9 mouse cellular contexts compared by ENCODE assay signal in the genomic region with DNA sequence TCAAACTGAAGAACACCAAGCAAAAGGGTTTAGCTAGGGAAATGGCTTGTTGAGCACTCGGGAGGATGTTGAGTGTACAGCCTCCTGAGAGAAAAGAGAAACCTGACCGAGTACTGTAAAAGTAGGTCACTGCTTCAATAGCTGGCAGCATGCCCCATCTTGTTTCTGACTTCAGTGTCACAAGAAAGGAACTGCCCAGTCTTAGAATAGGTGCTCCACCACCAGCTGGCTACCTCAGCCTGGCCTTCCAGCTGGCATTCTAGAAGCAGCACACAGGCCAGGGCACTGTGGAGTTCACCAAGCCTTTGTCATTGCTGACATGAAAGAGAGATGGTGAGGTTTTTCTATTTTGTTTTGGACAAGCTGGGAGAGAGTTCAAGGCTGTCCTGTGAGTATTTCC.
DNase-seq lines count a peak whose midpoint lies in the region; ATAC-seq and TF ChIP-seq lines count a peak whose summit lies in the region.
"Had no signal": no experiment of that assay in that cellular context is flagged by ENCODE, and none has a peak within 500 bp of the region (broad histone marks: within the 10 kb centered on the region; RNA-seq: fewer than 3 reads in every experiment).

No protein-coding gene starts in this region.

- peaks cover 3% of the 10 kb centered on the region; the same call in 1 of the 2 replicates for H3K4me1 ChIP-seq in forebrain, embryonic 16.5 days (replicated peaks; ENCODE audit: control insufficient read depth, insufficient read depth, low read length)
- no peaks in the 10 kb centered on the region for H3K4me1 ChIP-seq in forebrain, embryonic 10.5 days
- H3K4me1 ChIP-seq in heart, postnatal 0 days (ENCODE audit: control insufficient read depth, insufficient read depth), result peaks cover 6% of the 10 kb centered on the region

- no peak overlapping the region for H3K4me3 ChIP-seq in forebrain, embryonic 16.5 days (replicated peaks; ENCODE audit: low read length)
- H3K4me3 ChIP-seq in forebrain, embryonic 10.5 days, result no peak overlapping the region
- no peak overlapping the region for H3K4me3 ChIP-seq in heart, postnatal 0 days (ENCODE audit: low read depth, low read length)

- no peak overlapping the region for H3K9ac ChIP-seq in forebrain, embryonic 16.5 days (replicated peaks; ENCODE audit: low read depth, low read length)
- no peak overlapping the region for H3K9ac ChIP-seq in heart, postnatal 0 days (replicated peaks; ENCODE audit: low read depth, low read length)
- H3K9ac ChIP-seq: lung, embryonic 14.5 days had no signal

- TF ChIP-seq CTCF in heart, postnatal 0 days (IDR thresholded peaks at IDR 0.05; ENCODE audit: low read depth), result no peak

- no peak for DNase-seq in forebrain, embryonic 10.5 days (ENCODE audit: extremely low spot score, low spot score)
- DNase-seq in urinary bladder, postnatal 25 days (ENCODE audit: low spot score), result peak; percentile 35
- no peak for DNase-seq in urinary bladder, adult 2 months (ENCODE audit: low spot score)
- DNase-seq in heart, postnatal 0 days (ENCODE audit: low spot score), result no peak
- peak; percentile 81 to 87 for DNase-seq in lung, adult 18-20 months
- DNase-seq in thymus, postnatal 14 days, result peak; percentile 29
- DNase-seq: lung, embryonic 14.5 days had no signal

- no peak for TF ChIP-seq EP300 in heart, postnatal 0 days (IDR thresholded peaks at IDR 0.05; ENCODE audit: low read depth)

- peak; percentile 75; the same call in 1 of the 2 replicates for ATAC-seq in forebrain, embryonic 16.5 days
- ATAC-seq in heart, postnatal 0 days (ENCODE audit: insufficient read depth, low read depth), result no peak; the same call in 1 of the 2 replicates
- no peak for ATAC-seq in granulocyte monocyte progenitor cell, adult 5-6 weeks (replicated peaks; ENCODE audit: poor library complexity, severe bottlenecking)

- H3K27me3 ChIP-seq in forebrain, embryonic 16.5 days (replicated peaks; ENCODE audit: control insufficient read depth, insufficient read depth, low read length), result no peaks in the 10 kb centered on the region
- no peaks in the 10 kb centered on the region for H3K27me3 ChIP-seq in forebrain, embryonic 10.5 days (ENCODE audit: poor library complexity, severe bottlenecking)
- no peaks in the 10 kb centered on the region for H3K27me3 ChIP-seq in heart, postnatal 0 days (ENCODE audit: control insufficient read depth, insufficient read depth, low read length)

- H3K4me2 ChIP-seq in forebrain, embryonic 16.5 days (ENCODE audit: low read length), result no peak overlapping the region
- no peak overlapping the region for H3K4me2 ChIP-seq in heart, postnatal 0 days (ENCODE audit: low read depth, low read length)
- H3K4me2 ChIP-seq: lung, embryonic 14.5 days had no signal

- H3K27ac ChIP-seq in forebrain, embryonic 16.5 days (ENCODE audit: low read length), result no peak overlapping the region
- no peak overlapping the region for H3K27ac ChIP-seq in forebrain, embryonic 10.5 days
- 0 out of 2 replicates have a peak overlapping the region, but pooled peaks have one; percentile 26 for H3K27ac ChIP-seq in heart, postnatal 0 days (ENCODE audit: low read depth)

- 52% methylated on average over 2 of the region's 2 CpGs for WGBS in forebrain, embryonic 16.5 days
- WGBS in forebrain, embryonic 10.5 days, result 81% methylated on average over 2 of the region's 2 CpGs
- 52% methylated on average over 2 of the region's 2 CpGs for WGBS in heart, postnatal 0 days

- H3K36me3 ChIP-seq in forebrain, embryonic 16.5 days (ENCODE audit: control insufficient read depth, insufficient read depth), result no peaks in the 10 kb centered on the region
- H3K36me3 ChIP-seq in forebrain, embryonic 10.5 days (replicated peaks), result no peaks in the 10 kb centered on the region
- no peaks in the 10 kb centered on the region for H3K36me3 ChIP-seq in heart, postnatal 0 days (replicated peaks; ENCODE audit: control insufficient read depth, insufficient read depth, low read length)

- no peaks in the 10 kb centered on the region for H3K9me3 ChIP-seq in forebrain, embryonic 16.5 days (ENCODE audit: control insufficient read depth, low read length)
- no peaks in the 10 kb centered on the region for H3K9me3 ChIP-seq in forebrain, embryonic 10.5 days
- H3K9me3 ChIP-seq in heart, postnatal 0 days (replicated peaks; ENCODE audit: control insufficient read depth, low read length), result no peaks in the 10 kb centered on the region

Comparison
In these comparisons a context has a peak if more than half of its experiments do, and no peak if none do; other contexts are left out.
1. DNase-seq: peak in urinary bladder, postnatal 25 days (single experiment), lung, adult 18-20 months (2 of 2) and thymus, postnatal 14 days (single experiment); none in forebrain, embryonic 10.5 days (single experiment), urinary bladder, adult 2 months (single experiment) and heart, postnatal 0 days (single experiment).